Mouse (Mus musculus) hindbrain, postnatal 0 days (tissue): ENCODE results near the gene Fas. TPM values are rescaled to one million over a fixed set of nuclear protein-coding genes. Genes with fewer than 3 reads are reported as not detected.

Experiments used
- ATAC-seq: fragments of 200-750 bp; cut with Nextera tagmentation; 2 replicates; pipeline ENCODE4 v1.8.0; 2017; ENCODE audit warnings: mild to moderate bottlenecking, moderate TSS enrichment, moderate library complexity
- DNase-seq: peaks from one replicate; pipeline ENCODE4 v3.0.0-alpha.2; 2015; ENCODE audit warnings: low spot score
- H3K27ac ChIP-seq: fragments of 300-500 bp; sonication (generic); 2 replicates; pipeline ENCODE4 v1.5.1; 2014; ENCODE audit warnings: mild to moderate bottlenecking
- H3K27me3 ChIP-seq: fragments of 300-500 bp; sonication (generic); 2 replicates; pipeline ENCODE4 v1.6.1; 2014; ENCODE audit warnings: low read length, mixed read lengths; ENCODE audit not compliant: insufficient read depth
- H3K36me3 ChIP-seq: fragments of 300-500 bp; sonication (generic); 2 replicates; pipeline ENCODE4 v1.6.1; 2014; ENCODE audit warnings: low read length, mixed read lengths; ENCODE audit not compliant: insufficient read depth
- H3K4me1 ChIP-seq: fragments of 300-500 bp; sonication (generic); 2 replicates; pipeline ENCODE4 v1.6.1; 2014; ENCODE audit warnings: antibody characterized with exemption, low read length, mixed read lengths; ENCODE audit not compliant: insufficient read depth
- H3K4me2 ChIP-seq: fragments of 300-500 bp; sonication (generic); 2 replicates; pipeline ENCODE4 v1.6.1; 2014; ENCODE audit warnings: low read depth, mild to moderate bottlenecking, low read length, moderate library complexity, mixed read lengths
- H3K4me3 ChIP-seq: fragments of 300-500 bp; sonication (generic); 2 replicates; pipeline ENCODE4 v1.5.1; 2014; ENCODE audit warnings: low read length
- H3K9ac ChIP-seq: fragments of 300-500 bp; sonication (generic); replicated peaks from 2 replicates; pipeline ENCODE4 v1.6.1; 2014; ENCODE audit warnings: mild to moderate bottlenecking, low read length, moderate library complexity, mixed read lengths
- H3K9me3 ChIP-seq: fragments of 300-500 bp; sonication (generic); 2 replicates; pipeline ENCODE4 v1.6.1; 2016; ENCODE audit warnings: low read length, mixed read lengths
- CTCF ChIP-seq: IDR thresholded peaks from 2 replicates; pipeline ENCODE4 v1.5.1; 2016; ENCODE audit warnings: antibody characterized with exemption, control low read depth, low read depth
- WGBS: fragments of 180-500 bp; shearing (Covaris S2); extraction: QIAGEN DNeasy Blood & Tissue Kit; methylation state at CpG from one replicate; pipeline ENCODE4 v1.1.7; 2014; 5-methylcytosine and 5-hydroxymethylcytosine counted together
- polyA plus RNA-seq: library from polyadenylated mRNA; unstranded; fragments of >200 nt; fragmentation: Nextera tagmentation; extraction: Ambion mirVana; gene quantifications from 2 replicates; pipeline ENCODE4 v1.2.1, GENCODE M21; 2015
- total RNA-seq: library from RNA; depleted of rRNA; stranded (reverse); fragments of >200 nt; gene quantifications from 2 replicates; pipeline ENCODE4 v1.2.3, GENCODE M21; 2014

The Fas gene
- total and polyA plus RNA-seq, 2 experiments from 2014 or later, result 0.78 to 2.8 TPM

DNA sequence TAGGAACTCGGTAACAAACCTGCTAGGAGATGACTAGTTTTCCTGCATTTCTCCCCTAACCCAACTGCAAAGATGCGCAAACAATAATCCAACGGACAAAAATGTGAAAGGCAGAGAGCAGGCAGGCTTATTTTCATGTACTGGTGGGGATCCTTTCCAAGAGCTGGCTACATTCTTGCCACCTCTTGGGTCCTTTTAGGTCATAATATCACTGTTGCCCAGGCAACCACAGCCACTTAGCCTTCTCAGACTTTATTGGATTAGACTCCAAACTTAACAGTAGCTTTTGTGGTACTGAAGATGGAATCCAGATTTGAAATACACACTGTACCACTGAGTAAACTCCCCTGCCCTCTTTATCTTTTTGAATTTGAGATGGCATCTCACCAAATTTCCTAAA, 12.4 kb upstream of the Fas start:
- Histone ChIP-seq H3K9ac (no peak overlapping the region), H3K4me1 (no peaks in the 10 kb centered on the region), H3K4me2 (no peak overlapping the region), H3K4me3 (no peak overlapping the region), H3K27ac (no peak overlapping the region), H3K27me3 (no peaks in the 10 kb centered on the region), H3K36me3 (no peaks in the 10 kb centered on the region), H3K9me3 (no peaks in the 10 kb centered on the region)
- DNase-seq, result no peak
- no peak for TF ChIP-seq CTCF
- 66% methylated on average over 3 of the region's 3 CpGs for WGBS
- no peak for ATAC-seq

DNA sequence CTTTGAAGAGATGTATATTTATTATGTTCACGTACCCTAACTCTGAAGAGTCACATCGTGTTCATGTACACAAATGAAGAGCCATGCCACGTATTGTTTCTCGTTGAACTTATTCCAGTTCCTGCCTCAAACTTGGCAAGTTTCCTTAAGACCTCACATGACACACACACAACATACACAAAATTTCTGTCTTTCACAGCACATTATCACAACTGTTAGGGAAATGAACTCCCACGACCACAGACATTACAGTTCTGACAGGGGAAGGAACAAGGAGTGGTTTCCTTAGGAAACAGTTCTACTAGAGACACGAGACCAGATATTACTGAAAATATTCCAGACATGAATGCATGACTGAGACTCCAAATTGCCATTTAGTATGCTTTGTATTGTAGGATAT, 6.9 kb upstream of the Fas start:
- no peak overlapping the region for H3K4me3 ChIP-seq
- no peak for ATAC-seq

DNA sequence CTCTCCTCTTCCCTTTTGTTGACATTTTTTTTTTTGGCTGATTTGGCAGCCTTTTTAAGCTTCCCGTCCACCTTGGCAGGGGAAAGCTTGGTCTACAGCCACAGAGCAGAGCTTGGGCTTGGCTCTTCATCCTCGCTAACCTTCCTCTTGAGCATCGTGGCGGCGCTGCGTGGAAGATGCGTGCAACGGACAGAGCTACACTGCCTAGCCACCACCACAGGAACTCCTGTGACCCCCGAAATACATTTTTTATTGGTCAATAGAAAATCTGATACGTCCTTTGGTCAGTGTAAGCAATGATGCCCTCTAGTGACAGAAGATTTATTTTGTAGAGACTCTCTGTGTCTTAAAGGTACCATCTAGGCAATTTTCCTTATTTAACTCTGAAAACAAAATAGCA, 6.1 kb upstream of the Fas start:
- ATAC-seq, result no peak
- WGBS, result 52% methylated on average over 10 of the region's 10 CpGs
- no peaks in the 10 kb centered on the region for H3K4me1 ChIP-seq
- TF ChIP-seq CTCF, result peak; percentile 48
- no peaks in the 10 kb centered on the region for H3K9me3 ChIP-seq
- no peak overlapping the region for H3K9ac ChIP-seq
- DNase-seq, result peak; percentile 37
- no peaks in the 10 kb centered on the region for H3K27me3 ChIP-seq
- H3K27ac ChIP-seq, result no peak overlapping the region
- H3K4me2 ChIP-seq, result peak overlapping the region; percentile 19
- no peaks in the 10 kb centered on the region for H3K36me3 ChIP-seq
- H3K4me3 ChIP-seq, result no peak overlapping the region

More for the DNA sequence above, 6.9 kb upstream of the Fas start:
- TF ChIP-seq CTCF, result no peak
- H3K36me3 ChIP-seq, result no peaks in the 10 kb centered on the region
- no peak for DNase-seq
- no peaks in the 10 kb centered on the region for H3K4me1 ChIP-seq
- H3K9ac ChIP-seq, result no peak overlapping the region
- no peaks in the 10 kb centered on the region for H3K27me3 ChIP-seq
- no peak overlapping the region for H3K4me2 ChIP-seq
- WGBS, result 69% methylated on average over 6 of the region's 6 CpGs
- no peak overlapping the region for H3K27ac ChIP-seq
- H3K9me3 ChIP-seq, result no peaks in the 10 kb centered on the region

DNA sequence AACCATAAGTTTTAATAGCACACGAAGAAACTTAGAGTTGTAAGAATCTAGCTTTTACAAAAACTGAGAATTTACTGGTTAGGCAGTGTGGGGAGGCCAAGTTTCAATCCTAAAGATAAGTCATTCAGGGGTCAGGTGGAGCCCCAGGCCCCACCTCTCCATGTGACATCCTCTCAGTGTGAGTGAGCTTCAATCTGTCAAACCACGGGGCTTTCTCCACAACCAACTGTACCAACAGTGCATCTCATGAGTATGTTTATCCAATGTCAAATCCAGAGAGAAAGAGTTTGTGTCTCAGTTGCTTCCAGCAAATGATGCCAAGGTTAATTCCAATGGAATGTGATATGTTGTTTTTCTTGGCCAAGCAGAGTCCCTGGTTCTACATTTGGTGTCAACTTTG, 5.6 kb upstream of the Fas start:
- 73% methylated on average over 2 of the region's 2 CpGs for WGBS
- ATAC-seq, result no peak

DNA sequence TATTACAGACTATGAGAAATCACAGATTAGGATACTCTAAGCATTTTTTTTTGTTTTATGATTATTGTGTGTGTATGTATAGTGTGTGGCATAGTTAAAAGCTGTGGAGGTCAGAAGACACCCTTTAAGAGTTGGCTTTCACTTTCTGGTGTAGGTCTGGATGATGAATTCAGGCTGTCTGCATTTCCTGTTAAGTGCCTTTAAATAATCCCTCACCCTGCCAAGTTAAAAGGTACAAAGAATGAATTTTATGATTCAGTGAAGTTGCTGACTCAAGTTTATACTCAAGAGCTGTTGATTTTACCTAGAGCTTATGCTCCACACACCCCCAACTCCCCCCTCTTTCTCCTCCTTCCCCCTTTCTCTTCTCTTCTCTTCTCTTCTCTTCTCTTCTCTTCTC, 3.2 kb upstream of the Fas start:
- no peak for TF ChIP-seq CTCF
- H3K27ac ChIP-seq, result no peak overlapping the region
- no peaks in the 10 kb centered on the region for H3K9me3 ChIP-seq
- DNase-seq (no peak), ATAC-seq (no peak)
- H3K4me2 ChIP-seq, result no peak overlapping the region
- H3K4me1 ChIP-seq, result no peaks in the 10 kb centered on the region
- no peaks in the 10 kb centered on the region for H3K27me3 ChIP-seq
- H3K4me3 ChIP-seq, result no peak overlapping the region
- no peak overlapping the region for H3K9ac ChIP-seq
- H3K36me3 ChIP-seq, result no peaks in the 10 kb centered on the region

More for the DNA sequence above, 5.6 kb upstream of the Fas start:
- DNase-seq, result no peak
- no peak overlapping the region for H3K27ac ChIP-seq
- no peak for TF ChIP-seq CTCF
- H3K4me1 ChIP-seq, result no peaks in the 10 kb centered on the region
- H3K9ac ChIP-seq, result no peak overlapping the region
- no peak overlapping the region for H3K4me2 ChIP-seq
- H3K9me3 ChIP-seq, result no peaks in the 10 kb centered on the region
- no peak overlapping the region for H3K4me3 ChIP-seq
- H3K27me3 ChIP-seq, result no peaks in the 10 kb centered on the region
- no peaks in the 10 kb centered on the region for H3K36me3 ChIP-seq

DNA sequence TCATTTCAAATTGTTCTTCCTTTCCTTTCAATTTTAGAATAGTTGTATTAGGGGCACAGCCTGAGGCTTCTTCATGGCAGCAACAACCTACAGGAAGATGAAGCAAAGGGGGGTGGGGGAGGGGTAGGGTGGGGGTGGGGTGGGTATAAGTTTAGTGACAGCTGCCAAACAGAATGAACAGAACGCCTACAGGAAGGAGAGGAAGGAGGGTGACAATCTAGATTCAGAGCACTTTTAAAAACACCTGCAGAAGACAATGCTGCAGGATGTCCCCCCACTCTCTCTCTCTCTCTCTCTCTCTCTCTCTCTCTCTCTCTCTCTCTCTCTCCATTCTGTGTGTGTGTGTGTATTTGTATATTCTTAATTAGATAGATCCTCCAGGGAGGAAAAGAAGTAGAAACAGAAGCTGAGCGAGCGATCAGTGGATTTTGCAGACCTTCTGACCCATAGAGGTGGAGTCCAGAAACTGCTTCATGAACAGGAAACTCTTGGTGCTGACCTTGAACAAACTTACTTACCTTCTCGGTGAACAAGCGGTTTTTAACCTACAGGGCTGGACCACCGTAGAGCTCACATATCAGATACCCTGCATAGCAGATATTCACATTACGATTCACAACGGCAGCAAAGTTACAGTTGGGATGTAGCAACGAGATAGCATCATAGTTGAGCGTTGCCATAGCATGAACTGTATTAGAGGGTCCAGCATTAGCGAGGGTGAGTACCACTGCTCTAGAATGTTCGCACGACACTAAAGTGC, 2.6 kb upstream of the Fas start:
- no peaks in the 10 kb centered on the region for H3K9me3 ChIP-seq
- no peak overlapping the region for H3K4me2 ChIP-seq
- no peak overlapping the region for H3K9ac ChIP-seq
- DNase-seq (no peak), ATAC-seq (no peak)
- no peak overlapping the region for H3K4me3 ChIP-seq
- no peak overlapping the region for H3K27ac ChIP-seq
- no peaks in the 10 kb centered on the region for H3K4me1 ChIP-seq
- WGBS, result 86% methylated on average over 13 of the region's 13 CpGs
- no peaks in the 10 kb centered on the region for H3K27me3 ChIP-seq
- H3K36me3 ChIP-seq, result no peaks in the 10 kb centered on the region
- no peak for TF ChIP-seq CTCF

DNA sequence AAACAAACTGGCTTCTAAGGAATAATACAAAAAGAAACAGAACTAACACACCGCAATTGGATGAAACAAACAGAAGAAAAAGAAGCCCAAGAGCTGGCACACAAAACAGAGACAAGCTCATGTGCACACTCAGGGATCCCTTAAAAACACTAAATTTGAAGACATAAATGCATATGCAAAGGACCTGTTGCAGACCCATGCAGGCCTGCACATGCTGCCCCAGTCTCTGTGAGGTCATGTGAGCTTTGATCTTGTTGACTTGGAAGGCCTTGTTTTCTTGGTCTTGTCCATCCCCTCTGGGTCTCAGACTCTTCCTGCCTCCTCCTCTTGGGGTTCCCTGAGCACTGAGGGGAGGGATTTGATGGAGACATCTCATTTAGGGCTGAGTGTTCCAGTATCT, 1.8 kb upstream of the Fas start:
- 96% methylated on average over 1 of the region's 1 CpGs for WGBS
- ATAC-seq, result no peak

More for the DNA sequence above, 1.8 kb upstream of the Fas start:
- Histone ChIP-seq H3K4me3 (no peak overlapping the region), H3K4me1 (no peaks in the 10 kb centered on the region), H3K36me3 (no peaks in the 10 kb centered on the region), H3K9ac (no peak overlapping the region), H3K4me2 (no peak overlapping the region), H3K27ac (no peak overlapping the region), H3K27me3 (no peaks in the 10 kb centered on the region), H3K9me3 (no peaks in the 10 kb centered on the region)
- no peak for DNase-seq
- TF ChIP-seq CTCF, result no peak
